In genomic region chr12:70118721-70119345, GRCm38 (mm10) we compare ENCODE assay signal across 11 mouse cellular contexts. TPM values are rescaled to one million over a fixed set of nuclear protein-coding genes. Genes with fewer than 3 reads are reported as not detected.
DNase-seq lines count a peak whose midpoint lies in the region; ATAC-seq and TF ChIP-seq lines count a peak whose summit lies in the region.
"Had no signal": no experiment of that assay in that cellular context is flagged by ENCODE, and none has a peak within 500 bp of the region (broad histone marks: within the 10 kb centered on the region; RNA-seq: fewer than 3 reads in every experiment).

No protein-coding gene starts in this region.

- H3K9ac ChIP-seq in forebrain, embryonic 13.5 days: no peak overlapping the region
- H3K9ac ChIP-seq in forebrain, embryonic 12.5 days: no peak overlapping the region
- no peak overlapping the region for H3K9ac ChIP-seq in midbrain, postnatal 0 days (replicated peaks; ENCODE audit: low read length, poor library complexity, severe bottlenecking)
- no peak overlapping the region for H3K9ac ChIP-seq in midbrain, embryonic 13.5 days (replicated peaks)

- no peak overlapping the region for H3K4me3 ChIP-seq in forebrain, embryonic 13.5 days
- no peak overlapping the region for H3K4me3 ChIP-seq in forebrain, embryonic 12.5 days (replicated peaks)
- H3K4me3 ChIP-seq in midbrain, postnatal 0 days (ENCODE audit: low read depth, low read length): no peak overlapping the region
- no peak overlapping the region for H3K4me3 ChIP-seq in midbrain, embryonic 13.5 days (replicated peaks)

- no peaks in the 10 kb centered on the region for H3K36me3 ChIP-seq in forebrain, embryonic 13.5 days (ENCODE audit: poor library complexity, severe bottlenecking)
- H3K36me3 ChIP-seq in forebrain, embryonic 12.5 days (replicated peaks): no peaks in the 10 kb centered on the region
- no peaks in the 10 kb centered on the region for H3K36me3 ChIP-seq in midbrain, postnatal 0 days (ENCODE audit: insufficient read depth, low read length)
- H3K36me3 ChIP-seq in midbrain, embryonic 13.5 days: no peaks in the 10 kb centered on the region

- peaks cover 11% of the 10 kb centered on the region; the same call in 1 of the 2 replicates for H3K27me3 ChIP-seq in forebrain, embryonic 13.5 days
- peaks cover 21% of the 10 kb centered on the region; the same call in 1 of the 2 replicates for H3K27me3 ChIP-seq in forebrain, embryonic 12.5 days
- H3K27me3 ChIP-seq in midbrain, postnatal 0 days (ENCODE audit: insufficient read depth, low read length): 0 out of 2 replicates have a peak, but pooled peaks cover 2% of the 10 kb centered on the region
- peaks cover 17% of the 10 kb centered on the region; the same call in 1 of the 2 replicates for H3K27me3 ChIP-seq in midbrain, embryonic 13.5 days

- ATAC-seq in forebrain, embryonic 13.5 days: peak; percentile 75; the same call in 1 of the 2 replicates
- no peak for ATAC-seq in forebrain, embryonic 12.5 days (ENCODE audit: low FRiP score)
- ATAC-seq in midbrain, postnatal 0 days (ENCODE audit: low FRiP score): no peak
- no peak for ATAC-seq in midbrain, embryonic 13.5 days
- no peak for ATAC-seq in CD4-positive, CD25-positive, alpha-beta regulatory T cell, adult 4 months

- peak; percentile 18; the same call in 1 of the 2 replicates for TF ChIP-seq CTCF in midbrain, postnatal 0 days (IDR thresholded peaks at IDR 0.05)

- peak; percentile 52 for DNase-seq in midbrain, postnatal 0 days (ENCODE audit: low spot score)
- DNase-seq in layer of hippocampus, postnatal 14 days (ENCODE audit: low spot score in 2 of 2): peak; percentile 41 to 82
- DNase-seq in adrenal gland, postnatal 25 days: no peak
- DNase-seq in spleen, postnatal 36 days (ENCODE audit: low spot score in 2 of 2): no peak
- DNase-seq: gastrocnemius, postnatal 14 days; kidney, adult 11 months had no signal

- H3K4me1 ChIP-seq in forebrain, embryonic 13.5 days: no peaks in the 10 kb centered on the region
- no peaks in the 10 kb centered on the region for H3K4me1 ChIP-seq in forebrain, embryonic 12.5 days
- no peaks in the 10 kb centered on the region for H3K4me1 ChIP-seq in midbrain, postnatal 0 days (ENCODE audit: insufficient read depth, low read length)
- H3K4me1 ChIP-seq in midbrain, embryonic 13.5 days (replicated peaks): no peaks in the 10 kb centered on the region

- peak overlapping the region; percentile 6; the same call in 1 of the 2 replicates for H3K27ac ChIP-seq in forebrain, embryonic 13.5 days
- no peak overlapping the region for H3K27ac ChIP-seq in forebrain, embryonic 12.5 days
- no peak overlapping the region for H3K27ac ChIP-seq in midbrain, postnatal 0 days (ENCODE audit: low read depth, low read length)
- H3K27ac ChIP-seq in midbrain, embryonic 13.5 days: no peak overlapping the region

- 82% methylated on average over 10 of the region's 10 CpGs for WGBS in forebrain, embryonic 13.5 days
- 84% methylated on average over 10 of the region's 10 CpGs for WGBS in forebrain, embryonic 12.5 days
- WGBS in midbrain, postnatal 0 days: 86% methylated on average over 10 of the region's 10 CpGs
- 90% methylated on average over 10 of the region's 10 CpGs for WGBS in midbrain, embryonic 13.5 days

- H3K4me2 ChIP-seq in forebrain, embryonic 13.5 days: no peak overlapping the region
- no peak overlapping the region for H3K4me2 ChIP-seq in forebrain, embryonic 12.5 days
- H3K4me2 ChIP-seq in midbrain, postnatal 0 days (ENCODE audit: low read depth, low read length, poor library complexity, severe bottlenecking): no peak overlapping the region
- H3K4me2 ChIP-seq in midbrain, embryonic 13.5 days (replicated peaks): no peak overlapping the region

- H3K9me3 ChIP-seq in forebrain, embryonic 13.5 days (replicated peaks): no peaks in the 10 kb centered on the region
- no peaks in the 10 kb centered on the region for H3K9me3 ChIP-seq in forebrain, embryonic 12.5 days
- H3K9me3 ChIP-seq in midbrain, postnatal 0 days (ENCODE audit: low read length): no peaks in the 10 kb centered on the region
- H3K9me3 ChIP-seq in midbrain, embryonic 13.5 days: no peaks in the 10 kb centered on the region

RNA-seq across cellular contexts. Expression of gene Nin, which starts 5.3 kb away (rescaled TPM):
- 14.1 and 14.5 TPM in 2 replicates for polyA plus RNA-seq in forebrain, embryonic 13.5 days (2015; fragmentation: Nextera tagmentation; extraction: Ambion mirVana)
- 12.7 and 15.5 TPM in 2 replicates for polyA plus RNA-seq in forebrain, embryonic 12.5 days (2016; fragmentation: Nextera tagmentation; extraction: Ambion mirVana)
- total RNA-seq in midbrain, postnatal 0 days (2014; rRNA removed): 25.0 and 25.8 TPM in 2 replicates
- polyA plus RNA-seq in midbrain, postnatal 0 days (2015; fragmentation: Nextera tagmentation; extraction: Ambion mirVana): 4.9 and 7.9 TPM in 2 replicates
- polyA plus RNA-seq in midbrain, embryonic 13.5 days (2015; fragmentation: Nextera tagmentation; extraction: Ambion mirVana): 14.9 and 16.6 TPM in 2 replicates
- 10 to 100 TPM; 55.1 to 55.9 TPM for total RNA-seq in layer of hippocampus, postnatal 14 days (2021)
- 30.8 and 42.1 TPM in 2 replicates for total RNA-seq in adrenal gland, postnatal 25 days (2021)
- polyA plus RNA-seq in CD4-positive, CD25-positive, alpha-beta regulatory T cell, adult 4 months (2017; shearing (Covaris generic)): 10 to 100 TPM; 26.6 to 27.3 TPM

RNA-seq across cellular contexts. Expression of gene Abhd12b, which starts 35.1 kb away (rescaled TPM):
- not detected in 2 replicates for polyA plus RNA-seq in forebrain, embryonic 13.5 days (2015; fragmentation: Nextera tagmentation; extraction: Ambion mirVana)
- polyA plus RNA-seq in forebrain, embryonic 12.5 days (2016; fragmentation: Nextera tagmentation; extraction: Ambion mirVana): not detected in 2 replicates
- total RNA-seq in midbrain, postnatal 0 days (2014; rRNA removed): not detected in 2 replicates
- polyA plus RNA-seq in midbrain, postnatal 0 days (2015; fragmentation: Nextera tagmentation; extraction: Ambion mirVana): 0.15 and 0.19 TPM in 2 replicates
- polyA plus RNA-seq in midbrain, embryonic 13.5 days (2015; fragmentation: Nextera tagmentation; extraction: Ambion mirVana): 0.34 and 0.45 TPM in 2 replicates
- total RNA-seq in layer of hippocampus, postnatal 14 days (2021): not detected
- not detected in 2 replicates for total RNA-seq in adrenal gland, postnatal 25 days (2021)
- polyA plus RNA-seq in CD4-positive, CD25-positive, alpha-beta regulatory T cell, adult 4 months (2017; shearing (Covaris generic)): 1 to 10 TPM; 1.1 to 4.1 TPM
- total RNA-seq: gastrocnemius, postnatal 14 days; liver, adult 2 months had no signal
- polyA plus RNA-seq: liver, adult 2 months had no signal

Comparison
In these comparisons a context has a peak if more than half of its experiments do, and no peak if none do; other contexts are left out.
1. DNase-seq: peak in midbrain, postnatal 0 days (single experiment) and layer of hippocampus, postnatal 14 days (2 of 2); none in adrenal gland, postnatal 25 days (single experiment) and spleen, postnatal 36 days (0 of 2).